Mouse (Mus musculus) limb, embryonic 15.5 days (tissue): Measurements from ENCODE around the gene Gm28551. TPM values are rescaled to one million over a fixed set of nuclear protein-coding genes. Genes with fewer than 3 reads are reported as not detected.

Experiments
- ATAC-seq: fragments of 200-750 bp; cut with Nextera tagmentation; 2 replicates; pipeline ENCODE4 v1.8.0; 2017; ENCODE audit warnings: low read depth, moderate TSS enrichment; ENCODE audit not compliant: insufficient number of reproducible peaks, low FRiP score, low TSS enrichment
- H3K27ac ChIP-seq: fragments of 300-500 bp; sonication (generic); 2 replicates; pipeline ENCODE4 v1.5.1; 2015; ENCODE audit warnings: moderate library complexity, mild to moderate bottlenecking, inconsistent platforms
- H3K27me3 ChIP-seq: fragments of 300-500 bp; sonication (generic); 2 replicates; pipeline ENCODE4 v1.6.1; 2015; ENCODE audit warnings: inconsistent platforms
- H3K36me3 ChIP-seq: fragments of 300-500 bp; sonication (generic); 2 replicates; pipeline ENCODE4 v1.6.1; 2015; ENCODE audit warnings: inconsistent platforms
- H3K4me1 ChIP-seq: fragments of 300-500 bp; sonication (generic); 2 replicates; pipeline ENCODE4 v1.6.1; 2015; ENCODE audit warnings: inconsistent platforms
- H3K4me2 ChIP-seq: fragments of 300-500 bp; sonication (generic); 2 replicates; pipeline ENCODE4 v1.6.1; 2015; ENCODE audit warnings: mild to moderate bottlenecking, inconsistent platforms
- H3K4me3 ChIP-seq: fragments of 300-500 bp; sonication (generic); 2 replicates; pipeline ENCODE4 v1.5.1; 2015; ENCODE audit warnings: mild to moderate bottlenecking, inconsistent platforms
- H3K9ac ChIP-seq: fragments of 300-500 bp; sonication (generic); 2 replicates; pipeline ENCODE4 v1.6.1; 2015; ENCODE audit warnings: inconsistent platforms
- H3K9me3 ChIP-seq: fragments of 300-500 bp; sonication (generic); 2 replicates; pipeline ENCODE4 v1.6.1; 2016; ENCODE audit warnings: inconsistent platforms
- WGBS: fragments of 180-500 bp; shearing (Covaris S2); methylation state at CpG from one replicate; pipeline ENCODE4 v1.1.7; 2015; 5-methylcytosine and 5-hydroxymethylcytosine counted together
- polyA plus RNA-seq: library from polyadenylated mRNA; unstranded; fragments of >200 nt; fragmentation: Nextera tagmentation; extraction: Ambion mirVana; gene quantifications from 2 replicates; pipeline ENCODE4 v1.2.1, GENCODE M21; 2015

Gene Gm28551
- polyA plus RNA-seq, 1 experiment from 2014 or later = 0.73 TPM

DNA sequence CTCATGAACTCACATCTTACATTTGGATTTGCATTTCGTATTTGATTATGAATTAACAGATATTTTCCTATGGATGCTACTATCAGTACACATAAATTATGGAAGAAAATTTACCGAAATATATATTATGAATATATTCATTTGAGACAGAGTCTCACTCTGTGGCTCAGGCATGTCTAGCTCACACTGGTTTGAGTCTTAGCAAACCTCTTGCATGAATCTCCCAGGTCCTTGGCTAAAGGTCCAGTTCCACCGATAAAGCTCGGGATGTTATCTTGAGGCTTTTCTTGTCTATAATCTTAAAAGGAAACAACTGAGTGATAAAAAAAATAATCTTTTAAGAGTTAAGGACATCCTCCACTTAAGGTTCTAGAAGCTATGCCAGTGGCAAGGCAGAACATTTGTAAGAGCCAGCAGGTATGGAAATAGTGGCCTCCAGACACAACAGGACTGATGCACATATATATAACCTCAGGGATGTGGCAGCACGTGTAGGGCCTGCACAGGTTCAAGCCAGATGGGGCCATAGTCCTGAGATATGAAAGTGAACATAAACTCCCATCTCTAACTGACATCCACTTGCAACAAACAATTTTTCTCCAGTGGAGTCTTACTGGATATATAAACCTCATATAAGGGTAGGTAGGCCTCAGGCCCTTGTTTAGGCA, 27.5 kb downstream of the Gm28551 start:
- H3K9me3 ChIP-seq = no peaks in the 10 kb centered on the region
- H3K9ac ChIP-seq = no peak overlapping the region
- H3K4me3 ChIP-seq = no peak overlapping the region
- WGBS = 92% methylated on average over 5 of the region's 5 CpGs
- H3K36me3 ChIP-seq = peaks cover 7% of the 10 kb centered on the region; the same call in 1 of the 2 replicates
- H3K27ac ChIP-seq = no peak overlapping the region
- no peak overlapping the region for H3K4me2 ChIP-seq
- no peaks in the 10 kb centered on the region for H3K4me1 ChIP-seq
- no peak for ATAC-seq
- no peaks in the 10 kb centered on the region for H3K27me3 ChIP-seq

DNA sequence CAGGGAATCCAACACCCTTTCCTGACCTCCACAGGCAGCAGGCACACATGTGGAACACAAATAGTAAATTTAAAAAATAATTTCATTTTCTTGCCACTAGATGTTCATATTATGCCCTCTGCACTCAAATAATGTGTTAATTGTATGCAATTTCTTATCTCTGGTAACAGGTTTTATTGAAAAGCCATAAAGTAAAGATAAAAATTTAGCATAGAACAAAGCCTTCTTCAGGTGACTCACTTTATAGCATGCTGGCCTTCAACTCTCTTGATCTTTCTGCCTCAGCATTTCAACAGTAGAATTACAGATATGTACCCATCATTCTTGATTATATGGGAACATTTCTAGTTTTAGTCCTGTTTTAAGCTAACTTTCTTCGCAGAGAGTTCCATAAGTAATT, 28.2 kb downstream of the Gm28551 start:
- Histone ChIP-seq H3K36me3 (peaks cover 7% of the 10 kb centered on the region; the same call in 1 of the 2 replicates), H3K4me1 (no peaks in the 10 kb centered on the region), H3K4me3 (no peak overlapping the region), H3K27me3 (no peaks in the 10 kb centered on the region), H3K27ac (no peak overlapping the region), H3K4me2 (no peak overlapping the region), H3K9me3 (no peaks in the 10 kb centered on the region), H3K9ac (no peak overlapping the region)
- no peak for ATAC-seq
- WGBS = 88% methylated on average over 1 of the region's 1 CpGs

DNA sequence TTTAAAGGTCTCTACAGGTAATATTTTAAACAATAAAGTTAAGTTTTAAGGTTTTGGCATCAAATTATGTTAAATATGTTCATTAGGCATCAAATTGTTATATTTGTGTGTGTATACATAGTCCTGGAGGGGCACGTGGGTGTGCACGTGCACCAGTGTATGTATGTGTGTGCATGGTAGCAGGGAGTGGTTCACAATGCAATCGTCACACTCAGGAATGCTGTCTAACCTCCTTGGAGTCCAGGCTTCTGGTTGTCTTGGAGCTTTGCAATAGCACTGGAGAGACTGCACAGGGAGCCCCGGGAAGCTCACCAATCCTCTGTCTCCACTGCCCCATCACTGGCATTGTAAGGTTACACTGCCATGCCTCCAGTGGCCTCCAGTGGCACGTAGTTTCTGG, 29.2 kb downstream of the Gm28551 start:
- H3K4me1 ChIP-seq = no peaks in the 10 kb centered on the region
- H3K27ac ChIP-seq = no peak overlapping the region
- no peak overlapping the region for H3K4me2 ChIP-seq
- ATAC-seq = no peak
- H3K9me3 ChIP-seq = no peaks in the 10 kb centered on the region
- no peak overlapping the region for H3K4me3 ChIP-seq
- H3K36me3 ChIP-seq = peaks cover 8% of the 10 kb centered on the region; the same call in 1 of the 2 replicates
- no peak overlapping the region for H3K9ac ChIP-seq
- H3K27me3 ChIP-seq = no peaks in the 10 kb centered on the region
- WGBS = 90% methylated on average over 5 of the region's 5 CpGs

DNA sequence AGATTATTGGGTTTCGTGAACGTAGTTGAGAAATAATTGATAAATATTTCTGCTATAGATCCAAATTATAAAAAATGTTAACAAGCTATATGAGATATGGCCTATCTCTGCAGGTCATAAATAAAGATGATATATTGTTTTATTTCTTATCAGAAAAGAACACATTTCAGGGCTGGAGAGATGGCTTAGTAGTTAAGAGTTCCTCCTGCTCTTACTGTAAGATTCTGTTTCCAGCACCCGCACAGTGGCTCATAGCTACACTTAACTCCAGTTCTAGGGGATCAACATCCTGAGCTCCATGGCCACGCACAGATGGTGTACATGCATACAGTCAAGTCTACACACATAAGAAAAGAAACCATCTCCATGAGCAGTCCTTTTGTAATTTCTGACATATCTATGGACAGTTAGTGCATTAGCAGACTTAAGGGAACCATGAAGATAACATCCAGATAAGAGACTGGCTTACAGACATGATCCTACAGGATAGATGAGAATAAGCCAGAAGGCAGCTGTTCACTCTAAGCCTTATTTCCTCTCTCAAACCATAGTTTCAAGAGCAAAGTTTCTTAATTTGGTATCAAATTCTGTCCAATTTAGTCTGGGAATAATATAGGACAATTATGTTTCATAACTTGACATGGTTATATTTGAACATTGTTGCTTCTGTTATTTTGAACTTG, 30.7 kb downstream of the Gm28551 start:
- H3K9ac ChIP-seq = no peak overlapping the region

DNA sequence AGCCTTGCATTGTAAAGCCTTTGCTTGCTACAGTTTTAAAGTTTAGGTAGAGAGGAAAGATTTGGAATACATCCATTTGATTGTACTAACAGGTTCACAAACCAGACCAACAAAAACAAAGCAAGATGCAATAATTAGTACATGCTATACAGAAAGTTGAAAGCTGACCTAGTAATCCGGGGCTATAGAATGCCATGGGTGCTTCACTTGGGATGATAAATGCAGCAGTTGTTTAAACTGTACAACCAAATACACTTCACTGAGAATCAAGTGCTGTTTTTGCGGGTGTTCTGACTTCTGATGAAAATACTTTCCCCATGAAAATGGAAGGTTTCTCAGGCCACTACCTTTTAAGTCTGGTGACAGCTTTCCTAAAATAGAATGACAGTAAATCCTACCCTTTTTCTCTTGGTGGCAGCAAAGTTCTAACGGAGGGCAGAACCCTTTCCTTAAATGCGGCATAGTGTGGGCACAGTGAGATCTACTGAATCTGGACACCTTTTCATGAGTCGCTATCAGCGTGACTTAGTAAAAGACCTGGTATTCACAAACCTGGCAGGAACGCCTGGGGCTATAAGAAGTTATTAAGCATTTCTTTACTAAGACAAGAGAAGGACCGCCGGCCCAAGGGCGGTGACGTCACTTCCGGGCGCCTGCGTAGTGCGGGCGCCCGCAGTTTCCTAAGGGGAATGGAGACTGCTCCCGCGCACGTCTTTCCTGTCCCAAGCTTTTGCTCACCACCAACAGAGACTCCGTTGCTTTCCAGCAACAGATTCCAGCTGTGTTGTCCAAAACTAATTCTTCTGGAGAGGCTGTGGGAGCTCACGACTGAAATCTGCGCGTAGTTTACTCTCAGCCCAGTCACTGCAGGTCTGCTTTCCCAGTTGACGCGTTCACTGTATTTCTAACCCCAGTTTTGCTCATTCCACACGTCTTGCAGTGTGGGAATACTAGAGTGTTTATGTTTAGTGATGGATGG, 39.2 kb downstream of the Gm28551 start, which contains the start of gene Osgepl1:
TSS of gene Osgepl1 (plus strand) at position 636 of the 979 bp plus-strand sequence.
- no peaks in the 10 kb centered on the region for H3K27me3 ChIP-seq
- H3K4me1 ChIP-seq = no peaks in the 10 kb centered on the region
- H3K9ac ChIP-seq = peak within 1 kb of the TSS; percentile 56
- peak within 1 kb of the TSS; percentile 91 for H3K27ac ChIP-seq
- peaks cover 9% of the 10 kb centered on the region; the same call in 1 of the 2 replicates for H3K36me3 ChIP-seq
- 2% methylated on average over 27 of the region's 27 CpGs for WGBS
- peak within 1 kb of the TSS; percentile 50 for H3K4me2 ChIP-seq
- H3K4me3 ChIP-seq = peak within 1 kb of the TSS; percentile 61
- no peaks in the 10 kb centered on the region for H3K9me3 ChIP-seq
- peak; percentile 79 for ATAC-seq

More for the DNA sequence above, 30.7 kb downstream of the Gm28551 start:
- Histone ChIP-seq H3K4me1 (no peaks in the 10 kb centered on the region), H3K9me3 (no peaks in the 10 kb centered on the region), H3K4me3 (no peak overlapping the region), H3K27me3 (no peaks in the 10 kb centered on the region), H3K4me2 (no peak overlapping the region), H3K27ac (no peak overlapping the region), H3K36me3 (peaks cover 17% of the 10 kb centered on the region; the same call in 1 of the 2 replicates)
- no peak for ATAC-seq
- WGBS = 95% methylated on average over 4 of the region's 4 CpGs

DNA sequence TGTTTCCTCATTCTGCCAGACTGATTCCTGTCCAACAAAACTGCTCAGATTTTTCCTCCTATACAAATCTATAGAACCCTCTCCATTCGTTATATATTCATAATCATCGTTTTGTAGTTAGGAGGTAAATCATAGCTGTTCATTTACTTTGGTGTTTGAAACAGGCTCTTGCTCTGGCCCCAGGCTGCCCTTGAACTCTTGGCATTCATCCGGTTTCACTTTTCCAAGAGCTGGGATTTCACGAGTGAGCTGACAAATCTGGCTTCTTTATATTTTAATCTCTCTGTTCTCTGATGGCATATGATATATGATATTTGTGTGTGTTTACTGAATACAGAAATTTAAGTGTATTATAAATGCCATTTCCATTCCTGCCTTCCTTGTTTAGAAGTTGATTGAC, 52.0 kb downstream of the Gm28551 start:
- H3K4me2 ChIP-seq = no peak overlapping the region
- H3K9me3 ChIP-seq = no peaks in the 10 kb centered on the region
- no peak overlapping the region for H3K9ac ChIP-seq
- no peak overlapping the region for H3K4me3 ChIP-seq
- H3K27me3 ChIP-seq = no peaks in the 10 kb centered on the region
- peaks cover 2% of the 10 kb centered on the region; the same call in 1 of the 2 replicates for H3K36me3 ChIP-seq
- no peak overlapping the region for H3K27ac ChIP-seq
- ATAC-seq = no peak
- 0 out of 2 replicates have a peak, but pooled peaks cover 5% of the 10 kb centered on the region for H3K4me1 ChIP-seq
- 78% methylated on average over 4 of the region's 4 CpGs for WGBS

DNA sequence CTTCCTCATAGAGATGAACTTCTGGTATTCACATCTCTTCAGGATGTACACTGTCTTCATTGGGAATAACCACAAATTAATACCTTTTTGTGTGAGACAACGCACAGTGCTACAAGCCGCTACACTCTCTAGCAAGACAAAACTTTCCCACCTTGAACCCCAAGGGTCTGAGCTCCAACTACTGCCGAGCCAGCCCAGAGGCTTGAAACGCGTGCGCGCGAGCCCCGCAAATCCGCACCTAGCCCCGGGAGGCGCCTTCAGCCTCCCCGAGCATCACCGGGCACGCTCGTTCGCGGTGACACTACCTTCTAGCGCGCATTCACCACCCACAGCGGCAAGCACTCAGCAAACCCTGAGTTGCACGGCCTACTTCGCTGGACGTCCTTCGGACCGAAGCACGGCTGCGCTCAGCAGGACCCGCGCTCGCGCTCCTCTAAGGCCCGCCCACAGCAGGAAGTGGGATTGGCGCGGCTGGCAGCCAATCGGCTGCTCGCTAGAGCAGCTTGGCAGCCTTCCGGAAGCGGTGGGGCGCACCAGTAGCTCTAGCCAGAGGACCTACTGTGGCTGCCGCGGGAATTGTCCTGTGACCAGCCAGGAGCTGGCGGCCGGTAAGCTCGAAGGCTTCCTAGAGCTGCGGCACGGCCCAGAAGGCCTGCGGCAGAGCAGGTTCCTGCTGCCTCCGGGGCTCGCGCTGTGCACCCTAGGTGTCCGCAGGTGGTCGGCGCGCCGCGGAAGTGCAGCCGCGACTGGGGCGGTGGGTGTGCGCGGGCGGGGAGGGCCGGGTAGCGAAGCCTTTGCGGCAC, 55.7 kb downstream of the Gm28551 start, which contains the start of the genes Pms1, Ormdl1 and Gm28778:
TSS of gene Pms1 (minus strand) at position 438 of the 803 bp plus-strand sequence.
TSS of gene Ormdl1 (plus strand) at position 515 of the 803 bp plus-strand sequence.
TSS of gene Gm28778 (plus strand) at position 531 of the 803 bp plus-strand sequence.
- Histone ChIP-seq H3K36me3 (peaks cover 2% of the 10 kb centered on the region; the same call in 1 of the 2 replicates), H3K27me3 (no peaks in the 10 kb centered on the region), H3K9me3 (no peaks in the 10 kb centered on the region), H3K27ac (peak within 1 kb of the TSS; percentile 91), H3K4me2 (peak within 1 kb of the TSS; percentile 69), H3K4me1 (0 out of 2 replicates have a peak, but pooled peaks cover 5% of the 10 kb centered on the region), H3K9ac (peak within 1 kb of the TSS; percentile 75), H3K4me3 (peak within 1 kb of the TSS; percentile 89)
- WGBS = under 1% methylated on average over 66 of the region's 66 CpGs
- peak; percentile 98 for ATAC-seq

DNA sequence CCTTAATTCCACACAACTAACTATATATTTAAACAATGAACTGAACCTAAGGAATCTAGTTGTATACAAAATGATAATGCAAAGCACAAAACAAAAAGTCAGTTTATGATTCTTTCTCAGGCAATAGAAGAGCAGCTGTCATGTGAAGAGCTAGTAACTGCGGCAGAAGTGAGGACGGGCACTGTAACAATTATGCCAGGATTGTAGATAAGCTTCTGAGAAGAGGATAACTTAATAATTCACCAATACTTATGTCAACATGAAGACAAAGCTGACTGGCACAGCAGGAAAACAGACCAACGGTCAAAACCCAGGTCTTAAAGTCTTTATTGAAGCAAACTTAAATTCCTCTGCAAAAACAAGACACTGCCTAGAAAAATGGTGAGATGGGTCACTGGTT, 61.3 kb downstream of the Gm28551 start:
- no peak for ATAC-seq
- Histone ChIP-seq H3K9me3 (no peaks in the 10 kb centered on the region), H3K9ac (no peak overlapping the region), H3K36me3 (peaks cover 7% of the 10 kb centered on the region; the same call in 1 of the 2 replicates), H3K4me2 (no peak overlapping the region), H3K27me3 (no peaks in the 10 kb centered on the region), H3K27ac (no peak overlapping the region), H3K4me3 (no peak overlapping the region), H3K4me1 (0 out of 2 replicates have a peak, but pooled peaks cover 5% of the 10 kb centered on the region)
- 82% methylated on average over 3 of the region's 3 CpGs for WGBS
